Mouse (Mus musculus) erythroblast, embryonic 14.5 days (primary cell): ENCODE results near the gene Preb. TPM values are rescaled to one million over a fixed set of nuclear protein-coding genes. Genes with fewer than 3 reads are reported as not detected.
A peak's percentile ranks its signal among the peaks of the same experiment; 100 is the strongest.

Source experiments
- H3K27me3 ChIP-seq: 2 replicates; pipeline ENCODE4 v1.6.1; 2012; ENCODE audit warnings: inconsistent platforms; ENCODE audit not compliant: control insufficient read depth
- H3K36me3 ChIP-seq: 2 replicates; pipeline ENCODE4 v1.6.1; 2012; ENCODE audit warnings: mild to moderate bottlenecking, inconsistent platforms; ENCODE audit not compliant: control insufficient read depth
- H3K4me1 ChIP-seq: 2 replicates; pipeline ENCODE4 v1.6.1; 2012; ENCODE audit warnings: inconsistent platforms; ENCODE audit not compliant: control insufficient read depth
- H3K4me3 ChIP-seq: replicated peaks from 2 replicates; pipeline ENCODE3; 2012; ENCODE audit warnings: moderate library complexity, mild to moderate bottlenecking, inconsistent platforms
- H3K9me3 ChIP-seq: 2 replicates; pipeline ENCODE4 v1.6.1; 2012; ENCODE audit warnings: low read length, inconsistent platforms, mixed read lengths; ENCODE audit not compliant: control insufficient read depth
- GATA1 ChIP-seq: IDR thresholded peaks from 2 replicates; pipeline ENCODE4 v1.6.1; 2012; ENCODE audit warnings: low read length, inconsistent platforms, mixed read lengths
- TAL1 ChIP-seq: IDR thresholded peaks from 3 replicates; pipeline ENCODE4 v1.6.1; 2012; ENCODE audit warnings: low read length, inconsistent platforms, mixed read lengths
- polyA plus RNA-seq: library from polyadenylated mRNA; stranded (reverse); fragments of >175 nt; gene quantifications from 2 replicates; pipeline ENCODE4 v1.2.3, GENCODE M21; 2012

Preb gene
- polyA plus RNA-seq, 1 experiment = 5.1 TPM

DNA sequence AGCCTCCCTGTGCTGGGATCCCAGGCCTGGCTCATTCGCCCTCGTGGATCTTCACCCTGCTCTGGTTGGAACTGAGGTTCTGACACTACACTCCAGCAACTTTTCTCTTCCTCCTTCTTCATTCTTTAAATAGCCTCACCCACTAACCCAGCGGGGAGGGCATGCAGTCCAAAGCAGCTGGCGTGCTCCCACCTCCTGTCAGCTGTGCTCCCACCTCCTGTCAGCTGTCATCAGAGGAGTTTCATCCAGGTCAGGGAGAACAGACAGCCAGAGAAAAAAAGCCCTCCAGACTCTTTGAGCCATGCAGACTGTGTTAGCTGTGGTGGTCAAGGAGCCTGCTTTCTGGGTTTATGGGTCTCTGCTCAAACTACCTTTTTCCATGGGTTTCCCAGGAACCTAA, 28.8 kb downstream of the Preb start:
- Histone ChIP-seq H3K4me3 (no peak overlapping the region), H3K9me3 (no peaks in the 10 kb centered on the region), H3K36me3 (peaks cover 5% of the 10 kb centered on the region; the same call in 1 of the 2 replicates), H3K27me3 (no peaks in the 10 kb centered on the region), H3K4me1 (no peaks in the 10 kb centered on the region)
- no peak for TF ChIP-seq TAL1
- TF ChIP-seq GATA1 = no peak

- H3K9me3 ChIP-seq = no peaks in the 10 kb centered on the region
- H3K4me1 ChIP-seq = no peaks in the 10 kb centered on the region
- TF ChIP-seq TAL1 = no peak
- TF ChIP-seq GATA1 = no peak
- H3K27me3 ChIP-seq = no peaks in the 10 kb centered on the region
- no peak overlapping the region for H3K4me3 ChIP-seq
- peaks cover 5% of the 10 kb centered on the region; the same call in 1 of the 2 replicates for H3K36me3 ChIP-seq
These were observed 29.3 kb downstream of the Preb start for GRCm38 (mm10) chr5:30930846-30931245.

- Histone ChIP-seq H3K9me3 (no peaks in the 10 kb centered on the region), H3K4me1 (no peaks in the 10 kb centered on the region), H3K27me3 (no peaks in the 10 kb centered on the region), H3K4me3 (no peak overlapping the region), H3K36me3 (peaks cover 8% of the 10 kb centered on the region; the same call in 1 of the 2 replicates)
- TF ChIP-seq TAL1 (no peak), GATA1 (no peak)
These were observed 30.0 kb downstream of the Preb start for GRCm38 (mm10) chr5:30930121-30930520.

DNA sequence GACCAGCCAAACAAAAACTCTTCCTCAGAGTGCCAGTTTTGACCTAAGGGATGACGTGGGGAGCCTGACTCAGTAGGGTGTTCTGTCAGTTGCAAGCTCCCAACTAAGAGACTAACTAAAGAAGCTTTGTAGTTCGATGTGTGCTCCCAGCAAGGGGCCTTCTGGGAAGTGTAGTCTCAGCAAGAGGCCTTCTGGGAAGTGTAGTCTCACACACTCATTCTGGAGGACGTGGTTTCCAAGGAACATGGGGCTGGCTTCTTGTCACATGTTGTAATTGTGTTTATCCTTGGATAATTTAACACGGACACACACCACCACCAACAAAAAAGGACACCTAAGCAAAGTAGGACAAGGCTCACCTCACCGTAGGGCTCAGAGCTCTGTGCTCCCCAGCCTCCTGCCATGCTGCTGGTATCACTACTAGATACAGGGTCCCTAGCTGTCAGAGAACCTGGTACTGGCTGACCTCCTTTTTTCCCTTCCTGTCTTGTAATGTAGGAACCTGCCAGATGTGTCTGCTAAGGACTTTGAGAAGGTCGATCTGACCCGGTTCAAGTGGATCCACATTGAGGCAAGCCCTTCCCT, 32.1 kb downstream of the Preb start:
- Histone ChIP-seq H3K9me3 (no peaks in the 10 kb centered on the region), H3K4me1 (peaks cover 3% of the 10 kb centered on the region), H3K27me3 (no peaks in the 10 kb centered on the region), H3K36me3 (peaks cover 15% of the 10 kb centered on the region; the same call in 1 of the 2 replicates), H3K4me3 (no peak overlapping the region)
- no peak for TF ChIP-seq TAL1
- no peak for TF ChIP-seq GATA1

DNA sequence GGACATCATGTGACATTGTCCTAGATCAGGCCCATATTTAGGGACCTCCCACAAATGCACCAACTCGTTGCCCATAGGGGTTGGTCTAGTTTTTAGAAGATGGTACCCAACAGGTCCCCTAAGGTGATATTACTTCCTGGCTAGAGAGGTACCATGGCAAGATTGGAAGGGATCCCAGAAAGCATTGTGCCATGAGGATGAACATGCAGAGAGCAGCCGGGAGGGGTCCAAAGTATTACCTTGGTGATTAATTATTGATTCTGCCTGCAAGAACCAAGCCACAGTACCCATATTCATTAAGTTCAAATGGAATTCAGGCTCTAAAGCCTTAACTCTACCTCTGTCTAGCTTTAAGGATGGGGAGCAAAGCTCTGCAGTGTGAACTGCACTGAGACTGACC, 34.1 kb downstream of the Preb start:
- TF ChIP-seq TAL1 = no peak
- TF ChIP-seq GATA1 = no peak
- H3K36me3 ChIP-seq = peaks cover 15% of the 10 kb centered on the region; the same call in 1 of the 2 replicates
- no peaks in the 10 kb centered on the region for H3K9me3 ChIP-seq
- H3K27me3 ChIP-seq = no peaks in the 10 kb centered on the region
- H3K4me3 ChIP-seq = no peak overlapping the region
- peaks cover 21% of the 10 kb centered on the region for H3K4me1 ChIP-seq

DNA sequence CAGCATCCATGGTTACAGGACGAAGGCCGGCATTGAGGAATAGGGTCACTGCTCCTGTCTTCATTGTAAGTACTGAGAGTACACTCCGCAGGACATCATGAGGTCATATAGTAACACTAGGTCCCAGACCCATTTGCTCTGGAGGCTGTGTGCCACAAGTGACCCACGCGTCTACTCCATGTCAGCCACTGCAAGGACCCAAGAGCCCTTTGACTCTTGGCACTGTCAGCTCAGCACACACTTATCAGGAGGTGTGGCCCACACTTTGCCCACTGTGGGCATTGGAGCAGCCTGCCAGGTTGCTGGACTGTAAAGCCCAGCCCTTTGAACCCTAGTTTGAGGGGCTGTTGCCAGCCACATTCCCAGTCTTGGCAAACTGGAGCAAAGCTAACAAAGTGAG, 34.9 kb downstream of the Preb start:
- Histone ChIP-seq H3K27me3 (no peaks in the 10 kb centered on the region), H3K9me3 (no peaks in the 10 kb centered on the region), H3K4me3 (no peak overlapping the region), H3K4me1 (peaks cover 30% of the 10 kb centered on the region), H3K36me3 (peaks cover 15% of the 10 kb centered on the region; the same call in 1 of the 2 replicates)
- no peak for TF ChIP-seq TAL1
- TF ChIP-seq GATA1 = no peak

GRCm38 (mm10) chr5:30924614-30925013, 35.5 kb downstream of the Preb start:
- Histone ChIP-seq H3K4me1 (peaks cover 31% of the 10 kb centered on the region), H3K27me3 (no peaks in the 10 kb centered on the region), H3K9me3 (no peaks in the 10 kb centered on the region), H3K36me3 (peaks cover 19% of the 10 kb centered on the region; the same call in 1 of the 2 replicates), H3K4me3 (no peak overlapping the region)
- TF ChIP-seq GATA1 (no peak), TAL1 (no peak)

- no peaks in the 10 kb centered on the region for H3K9me3 ChIP-seq
- no peaks in the 10 kb centered on the region for H3K27me3 ChIP-seq
- H3K4me1 ChIP-seq = peaks cover 35% of the 10 kb centered on the region
- no peak overlapping the region for H3K4me3 ChIP-seq
- H3K36me3 ChIP-seq = peaks cover 30% of the 10 kb centered on the region
- TF ChIP-seq GATA1 (no peak), TAL1 (no peak)
These were observed 37.0 kb downstream of the Preb start for GRCm38 (mm10) chr5:30923119-30923518.

- no peak for TF ChIP-seq TAL1
- TF ChIP-seq GATA1 = no peak
- H3K36me3 ChIP-seq = peaks cover 34% of the 10 kb centered on the region
- peaks cover 35% of the 10 kb centered on the region for H3K4me1 ChIP-seq
These were observed 37.5 kb downstream of the Preb start for GRCm38 (mm10) chr5:30922581-30923041.

More at GRCm38 (mm10) chr5:30922581-30923041, 37.5 kb downstream of the Preb start:
- peak overlapping the region; percentile 67 for H3K4me3 ChIP-seq
- no peaks in the 10 kb centered on the region for H3K27me3 ChIP-seq
- H3K9me3 ChIP-seq = no peaks in the 10 kb centered on the region
